Mouse (Mus musculus) hindbrain, postnatal 0 days (tissue): ENCODE data around the gene Fam3c. TPM values are rescaled to one million over a fixed set of nuclear protein-coding genes. Genes with fewer than 3 reads are reported as not detected.

Experiments used
- ATAC-seq: fragments of 200-750 bp; cut with Nextera tagmentation; 2 replicates; pipeline ENCODE4 v1.8.0; 2017; ENCODE audit warnings: mild to moderate bottlenecking, moderate TSS enrichment, moderate library complexity
- DNase-seq: peaks from one replicate; pipeline ENCODE4 v3.0.0-alpha.2; 2015; ENCODE audit warnings: low spot score
- H3K27ac ChIP-seq: fragments of 300-500 bp; sonication (generic); 2 replicates; pipeline ENCODE4 v1.5.1; 2014; ENCODE audit warnings: mild to moderate bottlenecking
- H3K27me3 ChIP-seq: fragments of 300-500 bp; sonication (generic); 2 replicates; pipeline ENCODE4 v1.6.1; 2014; ENCODE audit warnings: low read length, mixed read lengths; ENCODE audit not compliant: insufficient read depth
- H3K36me3 ChIP-seq: fragments of 300-500 bp; sonication (generic); 2 replicates; pipeline ENCODE4 v1.6.1; 2014; ENCODE audit warnings: low read length, mixed read lengths; ENCODE audit not compliant: insufficient read depth
- H3K4me1 ChIP-seq: fragments of 300-500 bp; sonication (generic); 2 replicates; pipeline ENCODE4 v1.6.1; 2014; ENCODE audit warnings: antibody characterized with exemption, low read length, mixed read lengths; ENCODE audit not compliant: insufficient read depth
- H3K4me2 ChIP-seq: fragments of 300-500 bp; sonication (generic); 2 replicates; pipeline ENCODE4 v1.6.1; 2014; ENCODE audit warnings: low read depth, mild to moderate bottlenecking, low read length, moderate library complexity, mixed read lengths
- H3K4me3 ChIP-seq: fragments of 300-500 bp; sonication (generic); 2 replicates; pipeline ENCODE4 v1.5.1; 2014; ENCODE audit warnings: low read length
- H3K9ac ChIP-seq: fragments of 300-500 bp; sonication (generic); replicated peaks from 2 replicates; pipeline ENCODE4 v1.6.1; 2014; ENCODE audit warnings: mild to moderate bottlenecking, low read length, moderate library complexity, mixed read lengths
- H3K9me3 ChIP-seq: fragments of 300-500 bp; sonication (generic); 2 replicates; pipeline ENCODE4 v1.6.1; 2016; ENCODE audit warnings: low read length, mixed read lengths
- CTCF ChIP-seq: IDR thresholded peaks from 2 replicates; pipeline ENCODE4 v1.5.1; 2016; ENCODE audit warnings: antibody characterized with exemption, control low read depth, low read depth
- WGBS: fragments of 180-500 bp; shearing (Covaris S2); extraction: QIAGEN DNeasy Blood & Tissue Kit; methylation state at CpG from one replicate; pipeline ENCODE4 v1.1.7; 2014; 5-methylcytosine and 5-hydroxymethylcytosine counted together
- polyA plus RNA-seq: library from polyadenylated mRNA; unstranded; fragments of >200 nt; fragmentation: Nextera tagmentation; extraction: Ambion mirVana; gene quantifications from 2 replicates; pipeline ENCODE4 v1.2.1, GENCODE M21; 2015
- total RNA-seq: library from RNA; depleted of rRNA; stranded (reverse); fragments of >200 nt; gene quantifications from 2 replicates; pipeline ENCODE4 v1.2.3, GENCODE M21; 2014

Fam3c gene
- total and polyA plus RNA-seq, 2 experiments from 2014 or later: 34.8 to 122 TPM

DNA sequence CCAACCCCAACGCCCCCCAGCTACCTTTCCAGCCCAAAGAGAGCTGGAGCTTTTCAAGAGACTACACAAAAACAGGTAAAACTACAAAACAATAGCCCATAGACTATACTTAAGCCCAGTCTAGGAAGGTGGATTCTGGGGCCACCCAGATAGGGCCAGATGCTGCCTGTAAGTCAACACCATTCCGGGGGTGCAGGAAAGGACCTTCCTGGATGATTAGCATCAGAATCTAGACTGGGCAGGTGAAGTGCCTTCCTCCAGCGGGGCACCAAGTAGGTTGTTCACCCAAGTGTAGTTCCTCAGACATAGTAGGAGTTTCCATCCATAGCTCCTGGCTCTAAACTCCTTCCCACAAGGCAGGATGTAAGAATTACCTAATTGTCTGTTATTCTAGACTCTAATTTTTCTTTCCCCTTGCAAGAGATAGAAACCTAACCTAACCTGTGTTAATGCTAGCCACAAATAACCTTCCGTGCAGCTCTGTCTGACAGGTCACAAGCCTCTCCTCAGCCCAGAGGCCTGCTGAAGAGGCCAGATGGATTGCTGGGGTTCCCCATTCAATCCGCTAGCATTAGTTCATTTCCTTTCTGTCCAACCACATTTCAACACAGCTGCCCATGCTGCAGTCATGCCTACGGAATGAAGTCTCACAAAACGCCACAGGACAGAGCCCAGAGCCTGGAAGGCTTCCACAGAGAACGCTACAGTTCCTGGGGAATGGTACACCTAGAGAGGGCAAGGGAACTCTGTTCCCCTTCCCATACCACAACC is 8.7 kb downstream of the Fam3c start:
- WGBS: 74% methylated on average over 8 of the region's 8 CpGs
- Histone ChIP-seq H3K4me3 (no peak overlapping the region), H3K4me1 (no peaks in the 10 kb centered on the region), H3K27me3 (no peaks in the 10 kb centered on the region), H3K36me3 (no peaks in the 10 kb centered on the region), H3K4me2 (no peak overlapping the region), H3K27ac (no peak overlapping the region), H3K9ac (no peak overlapping the region), H3K9me3 (no peaks in the 10 kb centered on the region)
- TF ChIP-seq CTCF: no peak
- DNase-seq (no peak), ATAC-seq (no peak)

DNA sequence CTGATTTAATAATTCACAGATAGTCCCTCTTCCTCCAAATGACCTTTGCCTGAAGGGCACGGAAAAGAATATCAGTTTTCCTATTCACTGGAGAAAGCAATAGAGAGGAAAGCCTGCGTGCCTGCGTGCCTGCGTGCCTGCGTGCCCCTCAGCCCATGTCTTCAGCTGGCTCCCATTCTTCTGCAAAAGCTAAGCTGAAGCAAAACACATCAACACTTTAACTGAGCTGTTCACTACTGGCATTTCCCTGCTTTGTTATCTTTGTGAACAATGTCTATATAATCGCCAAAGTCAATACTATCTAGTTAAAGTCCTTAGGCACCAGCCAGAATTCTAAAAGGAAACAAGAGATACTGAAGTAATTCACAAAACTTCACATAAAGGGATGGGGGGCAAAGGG is 11.6 kb downstream of the Fam3c start:
- Histone ChIP-seq H3K9me3 (no peaks in the 10 kb centered on the region), H3K4me3 (no peak overlapping the region), H3K9ac (no peak overlapping the region), H3K4me1 (no peaks in the 10 kb centered on the region), H3K36me3 (no peaks in the 10 kb centered on the region), H3K4me2 (no peak overlapping the region), H3K27me3 (no peaks in the 10 kb centered on the region), H3K27ac (no peak overlapping the region)
- no peak for ATAC-seq
- DNase-seq: no peak
- WGBS: 63% methylated on average over 6 of the region's 6 CpGs
- no peak for TF ChIP-seq CTCF

DNA sequence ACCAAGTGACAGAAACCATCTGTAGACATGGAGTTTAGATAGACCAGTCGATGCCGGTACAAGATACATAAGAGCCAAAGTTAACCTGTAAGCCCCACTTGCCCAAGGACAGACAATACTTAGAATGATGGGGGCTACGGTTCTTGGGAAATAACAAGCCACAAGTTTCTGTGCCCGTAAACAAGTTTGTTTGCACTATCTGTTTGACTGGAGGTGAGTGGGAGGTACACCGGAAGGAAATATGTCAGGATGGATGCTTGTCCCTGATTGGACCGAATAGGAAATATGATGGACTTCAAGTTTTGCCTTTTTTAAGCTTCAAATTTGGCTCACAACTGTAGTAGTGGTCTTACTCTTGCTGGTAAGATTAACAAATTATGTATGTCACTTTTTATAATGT is 12.3 kb downstream of the Fam3c start:
- DNase-seq: no peak
- Histone ChIP-seq H3K9ac (no peak overlapping the region), H3K4me2 (no peak overlapping the region), H3K36me3 (no peaks in the 10 kb centered on the region), H3K9me3 (no peaks in the 10 kb centered on the region), H3K27me3 (no peaks in the 10 kb centered on the region), H3K4me3 (no peak overlapping the region), H3K4me1 (no peaks in the 10 kb centered on the region), H3K27ac (no peak overlapping the region)
- no peak for ATAC-seq
- WGBS: 93% methylated on average over 6 of the region's 6 CpGs
- no peak for TF ChIP-seq CTCF

DNA sequence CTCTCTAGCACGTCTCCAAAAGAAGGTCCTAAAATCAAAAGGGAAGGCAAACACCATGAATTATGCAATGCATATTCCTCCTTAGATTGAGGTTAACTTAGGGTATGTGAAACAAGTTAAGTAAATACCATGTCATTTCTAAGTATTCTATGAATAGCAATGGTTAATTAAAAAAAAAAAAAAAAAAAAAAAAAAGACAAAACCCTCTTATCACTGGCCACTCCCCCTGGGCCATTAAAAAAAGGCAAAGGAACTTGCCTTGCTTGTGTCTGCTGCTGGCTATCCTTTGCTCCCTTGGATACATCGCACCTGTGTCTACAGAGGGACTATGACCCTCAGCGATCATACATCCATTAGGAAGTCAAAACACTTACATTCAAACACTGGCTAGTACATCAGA is 12.8 kb downstream of the Fam3c start:
- no peaks in the 10 kb centered on the region for H3K36me3 ChIP-seq
- DNase-seq: no peak
- no peaks in the 10 kb centered on the region for H3K4me1 ChIP-seq
- no peak for ATAC-seq
- H3K27me3 ChIP-seq: no peaks in the 10 kb centered on the region
- TF ChIP-seq CTCF: no peak
- WGBS: 85% methylated on average over 3 of the region's 3 CpGs
- H3K9me3 ChIP-seq: no peaks in the 10 kb centered on the region
- no peak overlapping the region for H3K4me2 ChIP-seq
- no peak overlapping the region for H3K27ac ChIP-seq
- no peak overlapping the region for H3K4me3 ChIP-seq
- no peak overlapping the region for H3K9ac ChIP-seq

GRCm38 (mm10) chr6:22340779-22341178 is 15.3 kb downstream of the Fam3c start:
- TF ChIP-seq CTCF: no peak
- no peaks in the 10 kb centered on the region for H3K27me3 ChIP-seq
- 96% methylated on average over 14 of the region's 14 CpGs for WGBS

GRCm38 (mm10) chr6:22339763-22340542 is 16.1 kb downstream of the Fam3c start:
- no peaks in the 10 kb centered on the region for H3K4me1 ChIP-seq
- no peak overlapping the region for H3K27ac ChIP-seq
- H3K27me3 ChIP-seq: no peaks in the 10 kb centered on the region
- ATAC-seq (no peak), DNase-seq (no peak)
- no peaks in the 10 kb centered on the region; the same call in 1 of the 2 replicates for H3K36me3 ChIP-seq
- no peak overlapping the region for H3K4me2 ChIP-seq
- no peak for TF ChIP-seq CTCF
- WGBS: 94% methylated on average over 15 of the region's 15 CpGs
- H3K9ac ChIP-seq: no peak overlapping the region
- no peak overlapping the region for H3K4me3 ChIP-seq
- H3K9me3 ChIP-seq: no peaks in the 10 kb centered on the region

More at GRCm38 (mm10) chr6:22340779-22341178, 15.3 kb downstream of the Fam3c start:
- Histone ChIP-seq H3K9me3 (no peaks in the 10 kb centered on the region), H3K9ac (no peak overlapping the region), H3K4me3 (no peak overlapping the region), H3K4me1 (no peaks in the 10 kb centered on the region), H3K36me3 (no peaks in the 10 kb centered on the region; the same call in 1 of the 2 replicates), H3K27ac (no peak overlapping the region), H3K4me2 (no peak overlapping the region)
- ATAC-seq (no peak), DNase-seq (no peak)
